Mouse (Mus musculus): ENCODE measurements around the gene Pgp.

The Pgp gene

GRCm38 (mm10) chr17:24461580-24461979 lies 8.6 kb upstream of the Pgp start:
- DNase-seq: peak in 1 of 2 experiments; percentile 55

- DNase-seq: no peak
These were observed 7.3 kb upstream of the Pgp start for GRCm38 (mm10) chr17:24462932-24463331.

- DNase-seq: no peak
These were observed 6.6 kb upstream of the Pgp start for GRCm38 (mm10) chr17:24463374-24464133.

DNA sequence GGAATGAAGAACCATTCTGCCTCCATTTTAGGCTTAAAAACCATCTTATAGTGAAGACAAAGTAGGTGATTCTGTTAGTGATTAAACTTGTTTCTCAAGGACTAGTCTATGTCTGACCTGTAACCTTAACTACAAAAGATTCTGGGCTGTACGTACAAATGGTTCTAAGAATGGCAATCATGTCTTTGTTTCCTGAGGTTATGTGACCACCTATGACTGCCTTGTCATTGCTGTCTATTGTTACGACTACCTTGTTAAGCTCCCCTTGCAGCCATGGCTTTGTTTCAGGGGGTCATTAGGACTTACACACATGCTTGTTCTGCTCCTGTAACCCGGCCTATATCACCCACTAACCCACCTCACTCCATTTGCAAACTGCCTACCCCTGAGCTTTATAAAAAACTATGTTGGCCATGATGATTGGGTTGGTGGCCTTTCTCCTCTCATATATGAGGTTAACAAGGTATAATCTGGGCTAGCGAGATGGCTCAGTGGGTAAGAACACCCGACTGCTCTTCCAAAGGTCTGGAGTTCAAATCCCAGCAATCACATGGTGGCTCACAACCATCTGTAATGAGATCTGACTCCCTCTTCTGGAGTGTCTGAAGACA lies 1.5 kb upstream of the Pgp start:
- no peak for DNase-seq

DNA sequence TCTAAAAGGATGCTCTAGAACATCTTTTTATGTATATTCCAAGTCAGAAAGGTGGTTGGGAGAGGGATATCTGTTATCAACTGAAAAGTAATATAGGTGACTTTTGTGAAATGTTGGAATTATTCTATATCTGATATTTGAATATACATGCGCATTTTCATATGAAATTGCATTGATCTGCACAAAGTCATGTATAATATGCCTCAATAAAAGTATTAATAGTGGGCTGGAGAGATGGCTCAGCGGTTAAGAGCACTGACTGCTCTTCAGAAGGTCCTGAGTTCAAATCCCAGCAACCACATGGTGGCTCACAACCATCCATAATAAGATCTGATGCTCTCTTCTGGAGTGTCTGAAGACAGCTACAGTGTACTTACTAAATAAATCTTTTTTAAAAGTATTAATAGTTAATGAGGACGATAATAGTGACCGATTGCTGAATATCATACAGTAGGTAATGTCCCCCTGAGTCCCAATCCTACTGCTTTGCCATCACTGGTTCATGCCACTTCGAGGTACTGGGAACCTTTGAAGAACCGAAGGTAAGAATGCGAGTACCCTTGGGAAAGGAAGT lies 769 bp upstream of the Pgp start:
- DNase-seq: no peak

DNA sequence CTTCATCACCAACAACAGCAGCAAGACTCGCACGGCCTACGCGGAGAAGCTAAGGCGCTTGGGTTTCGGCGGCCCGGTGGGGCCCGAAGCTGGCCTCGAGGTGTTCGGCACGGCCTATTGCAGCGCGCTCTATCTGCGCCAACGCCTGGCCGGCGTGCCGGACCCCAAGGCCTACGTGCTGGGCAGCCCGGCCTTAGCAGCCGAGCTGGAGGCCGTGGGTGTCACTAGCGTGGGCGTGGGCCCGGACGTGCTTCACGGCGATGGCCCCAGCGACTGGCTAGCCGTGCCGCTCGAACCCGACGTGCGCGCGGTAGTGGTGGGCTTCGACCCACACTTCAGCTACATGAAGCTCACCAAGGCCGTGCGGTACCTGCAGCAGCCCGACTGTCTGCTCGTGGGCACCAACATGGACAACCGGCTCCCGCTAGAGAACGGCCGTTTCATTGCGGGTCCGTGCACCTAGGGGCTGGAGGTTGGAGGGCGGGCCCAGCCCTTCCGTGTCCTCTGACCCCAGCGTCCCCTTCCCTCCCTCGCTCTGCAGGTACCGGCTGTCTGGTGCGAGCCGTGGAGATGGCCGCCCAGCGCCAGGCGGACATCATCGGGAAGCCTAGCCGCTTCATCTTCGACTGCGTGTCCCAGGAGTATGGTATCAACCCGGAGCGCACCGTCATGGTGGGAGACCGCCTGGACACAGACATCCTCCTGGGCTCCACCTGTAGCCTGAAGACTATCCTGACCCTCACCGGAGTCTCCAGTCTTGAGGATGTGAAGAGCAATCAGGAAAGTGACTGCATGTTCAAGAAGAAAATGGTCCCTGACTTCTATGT lies 722 bp downstream of the Pgp start:
- DNase-seq: peak in 1 of 2 experiments; percentile 69

- DNase-seq: peak; percentile 68 to 82
These were observed 2.3 kb downstream of the Pgp start for GRCm38 (mm10) chr17:24472512-24472911.

GRCm38 (mm10) chr17:24473612-24474275 lies 3.6 kb downstream of the Pgp start, which contains the start of gene Bricd5:
Gene Bricd5, plus strand, starts transcription at chr17:24473884.
- no peak for DNase-seq

GRCm38 (mm10) chr17:24474557-24474956 lies 4.4 kb downstream of the Pgp start:
- DNase-seq: peak in 1 of 2 experiments; percentile 39

DNA sequence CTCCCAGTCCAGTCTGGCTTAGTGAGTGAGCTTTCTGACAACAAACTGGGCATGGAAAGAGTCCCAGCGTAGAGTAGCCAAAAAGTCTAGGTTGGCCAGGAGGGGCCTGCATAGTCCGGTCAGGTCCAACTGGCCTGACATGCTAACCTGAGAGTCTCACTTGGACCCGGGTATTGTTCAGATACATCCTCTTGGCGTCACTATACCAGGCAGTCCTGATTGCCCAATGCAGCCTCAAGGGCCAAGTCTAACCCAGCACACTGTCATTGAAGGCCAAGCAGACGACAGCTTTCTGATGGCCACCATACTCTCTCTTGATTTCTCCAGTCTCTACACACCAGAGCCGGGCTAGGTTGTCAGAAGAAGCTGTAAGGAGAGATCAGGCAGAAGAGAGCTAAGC lies 5.4 kb downstream of the Pgp start:
- DNase-seq: no peak

- DNase-seq: no peak
These were observed 6.0 kb downstream of the Pgp start for GRCm38 (mm10) chr17:24476022-24476776.

GRCm38 (mm10) chr17:24477053-24477984 lies 7.1 kb downstream of the Pgp start:
- DNase-seq: peak in 1 of 2 experiments; percentile 56

GRCm38 (mm10) chr17:24477985-24478600 lies 7.9 kb downstream of the Pgp start:
- DNase-seq: peak in 1 of 2 experiments; percentile 62

DNA sequence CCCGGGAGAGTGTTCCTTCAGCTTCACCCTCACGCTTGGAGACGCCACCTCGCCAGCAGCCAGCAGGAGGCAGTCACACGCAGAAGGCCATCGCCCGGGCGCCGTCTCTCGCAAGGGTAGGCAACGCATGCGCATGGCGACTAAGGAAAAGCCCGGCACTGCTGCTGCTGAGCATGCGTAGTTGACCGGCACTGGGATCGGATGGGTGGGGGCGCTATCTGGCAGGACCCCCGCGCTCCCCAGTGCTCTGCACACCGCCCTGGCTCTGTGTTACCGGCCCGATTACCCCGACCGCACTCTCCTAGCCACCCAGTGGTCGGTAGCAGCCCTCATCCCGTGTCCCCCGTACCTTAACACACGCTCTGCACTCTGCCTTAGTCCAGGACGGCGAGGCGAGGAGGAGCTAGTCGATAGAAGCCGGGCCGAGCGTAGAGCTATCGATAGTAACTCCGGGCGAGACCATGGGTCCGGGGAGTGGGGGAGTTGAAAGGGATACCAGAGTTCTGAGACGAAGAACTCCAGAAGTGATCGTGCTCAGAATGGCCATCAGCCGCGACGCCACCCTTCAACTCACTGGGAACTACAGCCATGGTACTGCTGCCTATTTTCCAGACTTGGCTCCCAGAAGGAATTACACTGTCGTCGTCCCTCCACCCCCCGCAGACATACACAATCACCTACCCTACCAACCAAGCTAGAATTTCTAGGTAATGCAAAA lies 8.6 kb downstream of the Pgp start, which contains the start of gene Mlst8:
Gene Mlst8, minus strand, starts transcription at position 416 of the 718 bp plus-strand sequence.
- peak; percentile 99 for DNase-seq

DNA sequence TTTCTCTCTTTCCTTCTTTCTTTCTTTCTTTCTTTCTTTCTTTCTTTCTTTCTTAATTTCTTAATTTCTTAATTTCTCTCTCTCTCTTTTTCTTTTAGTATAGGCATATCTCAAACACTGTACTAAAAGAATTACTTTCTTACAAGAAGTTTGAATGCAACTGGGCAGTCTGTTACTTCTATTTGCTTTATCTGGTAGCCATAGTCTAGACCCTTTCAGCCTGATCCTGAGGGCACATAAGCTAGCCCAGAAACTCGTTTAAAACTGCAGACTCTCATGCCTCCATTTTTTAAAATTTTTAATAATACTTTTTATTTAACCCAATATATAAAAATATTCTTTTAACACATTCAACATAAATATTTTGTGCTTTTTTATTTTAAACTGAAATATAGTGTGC lies 9.2 kb downstream of the Pgp start:
- no peak for DNase-seq

- DNase-seq: no peak
These were observed 10.1 kb downstream of the Pgp start for GRCm38 (mm10) chr17:24480201-24480826.

DNA sequence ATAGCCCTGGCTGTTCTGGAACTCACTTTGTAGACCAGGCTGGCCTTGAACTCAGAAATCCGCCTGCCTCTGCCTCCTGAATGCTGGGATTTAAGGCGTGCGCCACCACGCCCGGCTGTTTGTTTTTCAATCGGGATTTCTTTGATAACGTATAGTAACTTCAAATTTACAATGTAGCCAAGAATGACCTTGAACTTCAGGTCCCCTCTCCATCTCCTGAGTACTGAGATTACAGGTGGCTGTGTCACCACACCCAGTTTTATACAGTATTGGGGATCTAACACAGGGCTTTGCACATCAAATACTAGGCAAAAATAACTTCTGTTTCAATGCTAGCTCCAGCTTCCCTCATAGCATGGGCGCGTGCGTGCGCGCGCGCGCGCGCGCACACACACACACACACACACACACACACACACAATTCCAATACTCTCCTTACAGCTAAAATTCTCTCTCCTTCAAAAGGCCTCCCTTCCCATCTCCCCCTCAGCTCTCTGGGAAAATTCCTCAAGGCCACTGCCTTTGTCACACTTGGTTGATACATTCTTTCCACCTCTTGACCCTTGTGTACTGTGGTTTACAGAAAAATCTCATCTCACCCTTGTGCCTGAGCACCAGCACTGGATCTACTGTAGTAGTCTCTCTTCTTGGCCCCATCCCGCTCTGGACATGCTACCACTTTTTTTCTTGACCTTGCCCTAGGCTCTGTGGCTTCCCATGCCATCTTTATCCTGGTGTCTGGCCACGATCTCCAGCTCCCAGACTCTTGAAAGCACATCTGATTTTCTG lies 11.0 kb downstream of the Pgp start:
- DNase-seq: no peak

- no peak for DNase-seq
These were observed 13.3 kb downstream of the Pgp start for GRCm38 (mm10) chr17:24483495-24483894.

Measured in cerebellum, postnatal 25 days (tissue).